Mouse (Mus musculus) urinary bladder, postnatal 14 days (tissue): Measurements from ENCODE around the gene Erg.

ENCODE experiments used
- DNase-seq: peaks from one replicate; pipeline ENCODE4 v3.0.0; 2021; ENCODE audit warnings: low spot score

Erg gene

DNA sequence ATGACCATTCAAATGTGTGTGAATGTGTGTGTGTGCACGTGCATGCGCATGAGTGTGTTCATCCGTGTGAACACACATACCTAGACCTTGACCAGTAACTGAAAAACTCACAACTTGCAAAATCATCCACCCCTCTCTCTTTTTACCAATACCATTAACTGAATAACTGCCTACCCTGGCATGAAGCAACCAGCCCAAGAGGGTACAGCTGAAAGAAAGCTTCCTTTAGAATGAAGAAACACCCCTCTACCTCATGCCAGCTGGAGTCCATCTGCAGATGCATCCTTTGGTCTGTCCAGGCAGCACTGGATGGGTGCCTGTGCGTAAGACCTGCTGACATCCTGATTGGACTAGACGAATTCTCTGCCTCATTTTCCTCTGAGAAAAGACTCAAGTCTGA, 198.1 kb downstream of the Erg start:
- no peak for DNase-seq

DNA sequence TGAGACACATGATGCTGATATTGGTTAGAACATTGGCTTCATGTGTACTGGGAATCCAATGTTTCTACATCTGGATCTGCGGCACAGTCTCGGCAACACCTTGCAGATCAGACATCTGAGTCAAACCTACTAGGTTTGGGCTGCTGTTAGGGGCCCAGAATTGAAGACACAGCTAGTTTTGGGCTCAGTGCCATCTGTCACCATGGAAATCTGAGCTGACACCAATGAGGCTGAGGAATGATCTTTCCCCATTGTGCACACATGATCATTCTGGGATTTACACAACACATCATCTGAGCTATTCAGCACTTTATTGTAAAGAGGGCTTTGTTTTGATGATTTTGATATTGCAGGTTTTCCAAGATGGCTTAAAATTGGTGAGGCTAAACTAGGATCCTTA, 199.4 kb downstream of the Erg start:
- DNase-seq: no peak

- DNase-seq: no peak
These were observed 201.0 kb downstream of the Erg start for GRCm38 (mm10) chr16:95385299-95385973.

GRCm38 (mm10) chr16:95384590-95385148, 201.7 kb downstream of the Erg start:
- no peak for DNase-seq

DNA sequence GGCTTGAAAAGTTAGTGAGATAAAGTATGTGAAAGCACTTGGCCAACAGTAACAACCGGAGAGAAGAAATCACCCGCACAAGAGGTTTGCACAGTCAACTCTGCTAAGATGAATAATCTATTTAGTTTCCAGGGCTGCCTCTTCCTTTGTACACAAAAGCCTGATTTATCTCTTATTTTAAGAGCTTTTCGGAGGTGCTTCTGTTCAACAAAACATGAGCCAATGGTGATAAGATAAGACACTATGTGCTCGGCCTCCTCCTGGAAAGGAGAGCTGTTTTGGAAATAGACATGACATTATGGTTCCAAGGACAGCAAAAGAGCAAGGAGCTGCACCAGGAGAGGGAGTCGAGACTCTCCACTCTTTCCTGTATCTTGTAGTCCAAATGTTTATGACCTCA, 204.1 kb downstream of the Erg start:
- no peak for DNase-seq

DNA sequence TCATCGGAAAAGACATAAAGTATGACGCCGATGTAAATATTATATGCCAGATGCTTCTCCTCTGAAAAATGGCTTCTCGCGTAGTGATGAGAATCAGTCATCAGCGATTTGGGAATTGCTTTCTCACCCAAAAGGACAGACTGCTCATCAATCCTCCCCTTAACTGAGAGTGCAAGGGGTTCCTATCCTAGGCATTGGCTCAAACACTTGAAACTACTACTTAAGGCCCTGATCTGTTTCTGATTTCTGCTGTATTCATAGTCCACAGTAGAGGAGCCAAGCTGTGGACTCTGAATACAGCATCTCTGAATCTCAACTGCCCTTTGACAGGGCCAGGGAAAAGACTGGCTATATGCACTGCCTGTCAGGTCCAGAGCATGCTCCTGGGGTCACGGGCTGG, 209.6 kb downstream of the Erg start:
- DNase-seq: no peak

DNA sequence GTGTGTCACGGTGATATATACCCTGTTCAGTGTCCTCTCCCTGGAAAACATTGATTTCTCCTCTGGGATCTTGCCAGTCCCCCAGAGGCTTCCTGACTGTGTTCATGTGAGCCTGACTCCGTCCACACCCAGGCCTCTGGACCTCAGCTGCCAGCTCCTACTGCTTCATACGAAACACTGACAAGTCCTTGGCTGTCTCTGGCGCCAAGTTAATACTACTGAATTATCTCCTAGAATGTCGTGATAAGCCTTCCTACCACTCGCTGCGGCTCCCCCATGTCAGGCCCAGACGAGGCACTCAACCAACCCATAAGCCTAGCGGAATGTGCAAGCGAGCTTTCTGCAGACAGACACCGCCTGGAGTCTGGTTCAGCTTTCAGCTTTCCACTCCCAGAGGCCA, 210.0 kb downstream of the Erg start:
- DNase-seq: peak; percentile 18

DNA sequence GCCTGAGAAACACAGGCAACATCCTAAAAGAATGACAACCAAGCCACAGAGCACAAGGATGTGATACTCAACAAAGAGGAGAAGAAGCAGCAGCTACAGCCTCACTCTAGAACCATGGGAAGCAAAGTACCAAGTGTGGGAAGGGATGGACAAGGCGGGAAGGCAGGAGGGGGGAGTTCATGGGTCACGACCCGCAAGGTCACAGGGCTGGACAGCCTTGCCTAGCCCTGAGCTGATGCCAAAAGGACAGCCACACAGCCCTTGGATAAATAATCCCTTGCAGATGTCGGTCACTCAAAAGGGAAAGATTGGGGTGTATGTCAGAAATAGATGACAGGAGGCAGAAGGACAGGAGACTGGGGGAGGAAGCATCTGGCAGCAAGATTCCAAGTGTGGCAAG, 211.7 kb downstream of the Erg start:
- DNase-seq: no peak

DNA sequence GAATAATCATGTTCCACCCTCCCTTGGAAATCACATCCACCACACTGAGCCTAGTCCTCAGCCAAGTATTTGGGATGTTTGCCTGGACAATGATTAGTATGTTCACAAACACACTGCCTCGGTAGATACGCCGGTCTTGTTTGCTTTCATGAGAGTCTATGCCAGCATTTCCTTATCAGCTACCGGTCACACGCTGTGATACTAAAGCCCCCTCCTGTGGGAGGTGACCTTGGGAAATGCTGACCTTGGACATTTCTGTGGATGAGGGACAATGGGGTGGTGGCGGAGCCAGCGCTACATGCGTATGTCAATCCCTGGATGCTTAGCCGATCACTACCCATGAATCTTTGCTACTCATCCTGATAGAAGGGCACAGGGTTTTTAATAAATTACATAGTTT, 213.4 kb downstream of the Erg start:
- no peak for DNase-seq

DNA sequence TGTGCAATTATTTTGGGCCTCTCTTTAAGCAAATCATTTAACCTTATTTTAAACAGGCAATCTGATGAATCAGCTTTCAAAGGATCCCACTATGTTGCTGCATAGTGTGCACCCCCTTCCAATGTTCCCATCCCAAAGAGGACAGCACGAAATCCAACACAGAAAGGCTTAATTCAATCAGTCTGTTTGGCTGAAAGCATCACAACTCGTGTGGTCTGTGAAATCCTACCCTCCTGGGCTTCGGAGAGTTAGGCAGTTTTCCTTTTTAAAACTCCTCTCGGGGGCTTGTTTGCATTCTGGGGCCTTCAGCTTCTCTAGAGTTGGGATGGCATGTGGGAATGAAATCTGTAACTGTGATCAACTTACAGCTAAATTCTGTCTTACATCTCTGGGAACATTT, 214.7 kb downstream of the Erg start:
- no peak for DNase-seq

- DNase-seq: no peak
These were observed 219.2 kb downstream of the Erg start for GRCm38 (mm10) chr16:95366989-95367765.

- DNase-seq: no peak
These were observed 221.2 kb downstream of the Erg start for GRCm38 (mm10) chr16:95365214-95365613.

- DNase-seq: no peak
These were observed 222.5 kb downstream of the Erg start for GRCm38 (mm10) chr16:95363632-95364465.

DNA sequence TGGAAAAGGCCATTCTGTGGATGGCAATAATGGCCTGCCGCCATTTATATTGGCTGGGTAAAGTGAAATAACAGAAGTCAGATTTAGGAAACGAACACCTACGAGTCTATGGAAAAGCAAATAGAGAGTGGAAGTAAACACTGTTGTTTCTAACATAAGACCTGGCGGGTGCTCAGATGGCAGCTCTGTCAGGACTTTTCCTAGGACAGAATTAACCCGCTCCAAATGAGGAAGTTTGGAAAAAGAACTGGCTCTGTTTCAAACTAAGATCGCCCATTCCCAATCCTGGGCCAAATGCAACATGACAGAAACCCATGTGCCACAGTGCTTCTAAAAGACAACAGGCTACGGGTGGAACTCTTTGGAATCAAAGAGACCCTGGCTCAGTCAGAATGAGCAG, 224.4 kb downstream of the Erg start:
- no peak for DNase-seq

- no peak for DNase-seq
These were observed 225.4 kb downstream of the Erg start for GRCm38 (mm10) chr16:95360940-95361489.

GRCm38 (mm10) chr16:95360214-95360850, 226.1 kb downstream of the Erg start:
- no peak for DNase-seq

DNA sequence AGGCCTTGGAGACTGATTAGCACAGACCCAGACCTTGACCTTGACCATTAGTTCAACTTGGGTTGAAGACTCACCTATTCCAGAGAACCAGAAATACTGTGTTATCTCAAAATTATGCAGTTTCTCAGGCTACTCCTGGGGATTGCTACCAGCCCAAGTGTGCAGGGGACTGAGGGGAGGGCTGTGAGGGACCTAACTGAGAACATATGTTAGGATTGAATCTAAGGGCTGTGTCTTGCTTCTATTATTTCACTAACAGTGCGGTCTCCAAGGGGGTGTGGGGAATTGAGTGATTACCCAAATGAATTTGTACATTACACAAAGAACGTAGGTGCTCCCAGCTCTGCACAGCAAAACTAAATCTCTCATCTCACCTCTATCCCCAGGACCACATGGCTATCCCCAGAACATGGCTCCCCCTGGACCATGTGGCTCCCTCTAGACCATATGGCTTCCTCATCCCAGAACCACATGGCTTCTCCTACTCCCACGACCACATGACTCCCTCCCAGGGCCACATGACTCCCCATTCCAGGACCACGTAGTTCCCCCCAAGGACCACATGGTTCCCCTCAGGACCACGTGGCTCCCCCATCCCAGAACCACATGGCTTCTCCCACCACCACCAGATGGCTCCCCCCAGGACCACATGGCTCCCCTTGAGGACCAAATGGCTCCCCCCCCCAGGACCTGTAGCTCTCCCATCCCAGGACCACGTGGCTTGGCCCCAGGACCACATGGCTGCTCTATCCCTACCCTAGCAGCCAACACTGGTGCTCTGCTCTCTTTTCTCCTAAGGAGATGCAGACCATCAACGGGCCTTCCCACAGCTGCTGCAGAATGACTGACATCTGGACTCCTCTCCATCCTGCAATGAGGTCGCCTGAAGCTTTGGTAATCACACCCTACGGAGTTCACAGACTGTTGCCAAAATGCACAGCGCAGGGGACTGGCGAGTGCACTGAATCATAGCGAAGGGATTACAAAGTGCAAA, 229.1 kb downstream of the Erg start:
- DNase-seq: no peak

DNA sequence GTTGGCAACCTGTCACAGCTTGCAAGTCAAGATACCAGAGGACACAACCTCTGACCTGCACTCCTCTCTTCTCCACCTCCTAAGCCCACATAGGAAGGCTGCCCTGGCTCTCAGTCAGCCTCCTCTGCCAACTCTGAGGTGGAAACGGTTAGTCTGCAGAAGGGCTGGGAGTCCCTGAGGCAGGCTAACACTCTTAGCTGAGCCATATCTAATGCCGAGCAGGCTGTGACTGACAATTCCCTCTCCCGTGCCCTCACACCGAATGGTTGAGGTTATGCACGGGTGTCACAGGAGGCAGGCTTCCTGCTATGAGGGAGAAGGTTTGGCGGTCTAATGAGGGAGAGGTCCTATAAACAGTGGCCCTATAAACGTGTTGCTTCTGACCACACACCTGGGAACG, 232.6 kb downstream of the Erg start:
- no peak for DNase-seq

GRCm38 (mm10) chr16:95352266-95352665, 234.1 kb downstream of the Erg start:
- DNase-seq: no peak

DNA sequence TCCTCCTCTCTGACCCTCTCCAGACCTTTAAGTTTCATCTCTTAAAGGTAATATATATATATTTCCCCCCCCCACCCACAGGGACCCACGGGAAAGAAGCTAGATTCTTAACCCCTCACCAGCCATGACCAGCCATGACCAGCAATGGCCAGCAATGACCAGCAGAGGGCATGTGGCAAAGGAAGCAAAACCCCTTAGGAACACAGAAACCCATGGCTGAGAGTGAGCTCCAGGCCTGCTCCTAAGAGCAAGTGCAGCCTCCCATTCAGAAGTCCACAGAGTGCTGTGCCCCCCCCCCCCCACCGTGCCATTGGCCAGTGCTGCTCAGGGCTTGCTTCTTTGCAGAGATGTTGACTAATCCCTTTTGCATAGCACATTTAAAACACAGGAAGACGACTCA, 235.9 kb downstream of the Erg start:
- peak; percentile 40 for DNase-seq

- no peak for DNase-seq
These were observed 236.6 kb downstream of the Erg start for GRCm38 (mm10) chr16:95349745-95350144.
